Mouse (Mus musculus): ENCODE measurements at regions not wholly inside any gene's neighbourhood (a gene's known extent, or its start where the extent isn't known, plus 50 kb on each side); places are given as distances from the start of the nearest gene placed in this dataset.

GRCm38 (mm10) chr11:56201844-56202243 lies 161.0 kb upstream of the Nmur2 start:
- WGBS: 81% methylated on average over 3 of the region's 3 CpGs
- Histone ChIP-seq H3K27ac (ENCODE audit: low read length) (no peak overlapping the region), H3K27me3 (ENCODE audit: control insufficient read depth, insufficient read depth, low read depth, low read length) (no peaks in the 10 kb centered on the region), H3K4me3 (ENCODE audit: low read length) (no peak overlapping the region), H3K9ac (ENCODE audit: low read length) (no peak overlapping the region), H3K36me3 (ENCODE audit: control insufficient read depth, insufficient read depth, low read length) (no peaks in the 10 kb centered on the region), H3K4me1 (replicated peaks; ENCODE audit: control insufficient read depth, insufficient read depth, low read length) (no peaks in the 10 kb centered on the region), H3K4me2 (ENCODE audit: low read depth, low read length) (no peak overlapping the region), H3K9me3 (ENCODE audit: control insufficient read depth, low read length) (no peaks in the 10 kb centered on the region)
- no peak for ATAC-seq (ENCODE audit: low read depth)

- no peak overlapping the region for H3K27ac ChIP-seq (ENCODE audit: low read length)
- no peak overlapping the region for H3K4me3 ChIP-seq (ENCODE audit: low read length)
- ATAC-seq (ENCODE audit: low read depth): no peak
- H3K4me1 ChIP-seq (replicated peaks; ENCODE audit: control insufficient read depth, insufficient read depth, low read length): no peaks in the 10 kb centered on the region
- H3K9me3 ChIP-seq (ENCODE audit: control insufficient read depth, low read length): no peaks in the 10 kb centered on the region
- H3K27me3 ChIP-seq (ENCODE audit: control insufficient read depth, insufficient read depth, low read depth, low read length): no peaks in the 10 kb centered on the region
- 64% methylated on average over 3 of the region's 3 CpGs for WGBS
- H3K9ac ChIP-seq (ENCODE audit: low read length): no peak overlapping the region
- H3K4me2 ChIP-seq (ENCODE audit: low read depth, low read length): no peak overlapping the region
- no peaks in the 10 kb centered on the region for H3K36me3 ChIP-seq (ENCODE audit: control insufficient read depth, insufficient read depth, low read length)
Observed at GRCm38 (mm10) chr11:56195316-56195715, 154.5 kb upstream of the Nmur2 start.

GRCm38 (mm10) chr11:56193426-56193825 lies 152.6 kb upstream of the Nmur2 start:
- Histone ChIP-seq H3K36me3 (ENCODE audit: control insufficient read depth, insufficient read depth, low read length) (no peaks in the 10 kb centered on the region), H3K9ac (ENCODE audit: low read length) (no peak overlapping the region), H3K4me3 (ENCODE audit: low read length) (no peak overlapping the region), H3K4me2 (ENCODE audit: low read depth, low read length) (no peak overlapping the region), H3K27ac (ENCODE audit: low read length) (no peak overlapping the region), H3K27me3 (ENCODE audit: control insufficient read depth, insufficient read depth, low read depth, low read length) (no peaks in the 10 kb centered on the region), H3K4me1 (replicated peaks; ENCODE audit: control insufficient read depth, insufficient read depth, low read length) (no peaks in the 10 kb centered on the region), H3K9me3 (ENCODE audit: control insufficient read depth, low read length) (no peaks in the 10 kb centered on the region)
- no peak for ATAC-seq (ENCODE audit: low read depth)
- WGBS: 57% methylated on average over 2 of the region's 2 CpGs

GRCm38 (mm10) chr11:56173895-56174294 lies 133.1 kb upstream of the Nmur2 start:
- no peaks in the 10 kb centered on the region for H3K27me3 ChIP-seq (ENCODE audit: control insufficient read depth, insufficient read depth, low read depth, low read length)
- H3K4me2 ChIP-seq (ENCODE audit: low read depth, low read length): no peak overlapping the region
- H3K4me3 ChIP-seq (ENCODE audit: low read length): no peak overlapping the region
- no peaks in the 10 kb centered on the region for H3K4me1 ChIP-seq (replicated peaks; ENCODE audit: control insufficient read depth, insufficient read depth, low read length)
- no peak overlapping the region for H3K9ac ChIP-seq (ENCODE audit: low read length)
- 73% methylated on average over 1 of the region's 1 CpGs for WGBS
- H3K9me3 ChIP-seq (ENCODE audit: control insufficient read depth, low read length): no peaks in the 10 kb centered on the region
- H3K36me3 ChIP-seq (ENCODE audit: control insufficient read depth, insufficient read depth, low read length): no peaks in the 10 kb centered on the region
- H3K27ac ChIP-seq (ENCODE audit: low read length): no peak overlapping the region
- no peak for ATAC-seq (ENCODE audit: low read depth)

- Histone ChIP-seq H3K36me3 (ENCODE audit: control insufficient read depth, insufficient read depth, low read length) (no peaks in the 10 kb centered on the region), H3K4me2 (ENCODE audit: low read depth, low read length) (no peak overlapping the region), H3K9ac (ENCODE audit: low read length) (no peak overlapping the region), H3K4me3 (ENCODE audit: low read length) (no peak overlapping the region), H3K9me3 (ENCODE audit: control insufficient read depth, low read length) (no peaks in the 10 kb centered on the region), H3K4me1 (replicated peaks; ENCODE audit: control insufficient read depth, insufficient read depth, low read length) (no peaks in the 10 kb centered on the region), H3K27me3 (ENCODE audit: control insufficient read depth, insufficient read depth, low read depth, low read length) (no peaks in the 10 kb centered on the region), H3K27ac (ENCODE audit: low read length) (no peak overlapping the region)
- 69% methylated on average over 3 of the region's 3 CpGs for WGBS
- no peak for ATAC-seq (ENCODE audit: low read depth)
Observed at GRCm38 (mm10) chr11:56173246-56173645, 132.4 kb upstream of the Nmur2 start.

- Histone ChIP-seq H3K4me3 (ENCODE audit: low read length) (no peak overlapping the region), H3K9ac (ENCODE audit: low read length) (no peak overlapping the region), H3K9me3 (ENCODE audit: control insufficient read depth, low read length) (no peaks in the 10 kb centered on the region), H3K27me3 (ENCODE audit: control insufficient read depth, insufficient read depth, low read depth, low read length) (no peaks in the 10 kb centered on the region), H3K36me3 (ENCODE audit: control insufficient read depth, insufficient read depth, low read length) (no peaks in the 10 kb centered on the region), H3K4me2 (ENCODE audit: low read depth, low read length) (no peak overlapping the region), H3K27ac (ENCODE audit: low read length) (no peak overlapping the region), H3K4me1 (replicated peaks; ENCODE audit: control insufficient read depth, insufficient read depth, low read length) (no peaks in the 10 kb centered on the region)
- ATAC-seq (ENCODE audit: low read depth): no peak
- 77% methylated on average over 9 of the region's 9 CpGs for WGBS
Observed at GRCm38 (mm10) chr11:56169576-56169975, 128.8 kb upstream of the Nmur2 start.

- H3K4me3 ChIP-seq (ENCODE audit: low read length): no peak overlapping the region
- no peak for ATAC-seq (ENCODE audit: low read depth)
- no peak overlapping the region for H3K4me2 ChIP-seq (ENCODE audit: low read depth, low read length)
- H3K4me1 ChIP-seq (replicated peaks; ENCODE audit: control insufficient read depth, insufficient read depth, low read length): no peaks in the 10 kb centered on the region
- WGBS: 63% methylated on average over 2 of the region's 2 CpGs
- no peaks in the 10 kb centered on the region for H3K36me3 ChIP-seq (ENCODE audit: control insufficient read depth, insufficient read depth, low read length)
- no peak overlapping the region for H3K9ac ChIP-seq (ENCODE audit: low read length)
- no peaks in the 10 kb centered on the region for H3K9me3 ChIP-seq (ENCODE audit: control insufficient read depth, low read length)
- H3K27ac ChIP-seq (ENCODE audit: low read length): no peak overlapping the region
- H3K27me3 ChIP-seq (ENCODE audit: control insufficient read depth, insufficient read depth, low read depth, low read length): no peaks in the 10 kb centered on the region
Observed at GRCm38 (mm10) chr11:56166849-56167248, 126.0 kb upstream of the Nmur2 start.

GRCm38 (mm10) chr11:56165759-56166158 lies 124.9 kb upstream of the Nmur2 start:
- Histone ChIP-seq H3K27me3 (ENCODE audit: control insufficient read depth, insufficient read depth, low read depth, low read length) (no peaks in the 10 kb centered on the region), H3K27ac (ENCODE audit: low read length) (no peak overlapping the region), H3K4me3 (ENCODE audit: low read length) (no peak overlapping the region), H3K4me2 (ENCODE audit: low read depth, low read length) (no peak overlapping the region), H3K9me3 (ENCODE audit: control insufficient read depth, low read length) (no peaks in the 10 kb centered on the region), H3K4me1 (replicated peaks; ENCODE audit: control insufficient read depth, insufficient read depth, low read length) (no peaks in the 10 kb centered on the region), H3K36me3 (ENCODE audit: control insufficient read depth, insufficient read depth, low read length) (no peaks in the 10 kb centered on the region), H3K9ac (ENCODE audit: low read length) (no peak overlapping the region)
- WGBS: 82% methylated on average over 5 of the region's 5 CpGs
- ATAC-seq (ENCODE audit: low read depth): no peak

- Histone ChIP-seq H3K27ac (ENCODE audit: low read length) (no peak overlapping the region), H3K4me2 (ENCODE audit: low read depth, low read length) (no peak overlapping the region), H3K9me3 (ENCODE audit: control insufficient read depth, low read length) (no peaks in the 10 kb centered on the region), H3K4me1 (replicated peaks; ENCODE audit: control insufficient read depth, insufficient read depth, low read length) (no peaks in the 10 kb centered on the region), H3K9ac (ENCODE audit: low read length) (no peak overlapping the region), H3K27me3 (ENCODE audit: control insufficient read depth, insufficient read depth, low read depth, low read length) (no peaks in the 10 kb centered on the region), H3K36me3 (ENCODE audit: control insufficient read depth, insufficient read depth, low read length) (no peaks in the 10 kb centered on the region), H3K4me3 (ENCODE audit: low read length) (no peak overlapping the region)
- WGBS: 52% methylated on average over 2 of the region's 2 CpGs
- no peak for ATAC-seq (ENCODE audit: low read depth)
Observed at GRCm38 (mm10) chr11:56160286-56160685, 119.5 kb upstream of the Nmur2 start.

- no peak overlapping the region for H3K27ac ChIP-seq (ENCODE audit: low read length)
- H3K4me1 ChIP-seq (replicated peaks; ENCODE audit: control insufficient read depth, insufficient read depth, low read length): no peaks in the 10 kb centered on the region
- 41% methylated on average over 10 of the region's 10 CpGs for WGBS
- no peaks in the 10 kb centered on the region for H3K27me3 ChIP-seq (ENCODE audit: control insufficient read depth, insufficient read depth, low read depth, low read length)
- no peaks in the 10 kb centered on the region for H3K36me3 ChIP-seq (ENCODE audit: control insufficient read depth, insufficient read depth, low read length)
- H3K9ac ChIP-seq (ENCODE audit: low read length): no peak overlapping the region
- ATAC-seq (ENCODE audit: low read depth): peak; percentile 62; the same call in 1 of the 2 replicates
- H3K4me2 ChIP-seq (ENCODE audit: low read depth, low read length): no peak overlapping the region
- no peaks in the 10 kb centered on the region for H3K9me3 ChIP-seq (ENCODE audit: control insufficient read depth, low read length)
- no peak overlapping the region for H3K4me3 ChIP-seq (ENCODE audit: low read length)
Observed at GRCm38 (mm10) chr11:56159412-56160074, 118.7 kb upstream of the Nmur2 start.
